27 mouse cellular contexts compared by ENCODE assay signal in genomic region chr5:88683706-88684105, GRCm38 (mm10).
"Had no signal": no experiment of that assay in that cellular context is flagged by ENCODE, and none has a peak within 500 bp of the region (broad histone marks: within the 10 kb centered on the region; RNA-seq: fewer than 3 reads in every experiment).

No protein-coding gene starts in this region.

- DNase-seq: cerebellum, adult 9-10 months; cerebellum, adult 9-11 months; cerebellum, postnatal 10 days; cerebellum, postnatal 14 days; cerebellum, postnatal 25 days; cerebellum, postnatal 36 days; embryo, embryonic 11 days; forebrain, postnatal 0 days; gastrocnemius, adult 2 months; gastrocnemius, postnatal 10 days; gastrocnemius, postnatal 14 days; gastrocnemius, postnatal 25 days; gastrocnemius, postnatal 36 days; heart, adult 18-20 months; heart, adult 2 months had no signal

- H3K4me3 ChIP-seq: embryonic facial prominence, embryonic 10.5 days; embryonic facial prominence, embryonic 12.5 days; embryonic facial prominence, embryonic 13.5 days; embryonic facial prominence, embryonic 15.5 days; erythroblast, embryonic 14.5 days; forebrain, embryonic 10.5 days; forebrain, embryonic 12.5 days; forebrain, embryonic 13.5 days; forebrain, embryonic 15.5 days; gastrocnemius, adult 2 months; heart, adult 2 months; heart, embryonic 10.5 days had no signal

- H3K4me1 ChIP-seq: embryonic facial prominence, embryonic 12.5 days; embryonic facial prominence, embryonic 13.5 days; embryonic facial prominence, embryonic 15.5 days had no signal

- H3K36me3 ChIP-seq: embryonic facial prominence, embryonic 10.5 days; embryonic facial prominence, embryonic 12.5 days; embryonic facial prominence, embryonic 13.5 days; embryonic facial prominence, embryonic 15.5 days; forebrain, embryonic 10.5 days; forebrain, embryonic 12.5 days; forebrain, embryonic 15.5 days; heart, embryonic 10.5 days had no signal

- H3K9me3 ChIP-seq: embryonic facial prominence, embryonic 10.5 days; embryonic facial prominence, embryonic 12.5 days; embryonic facial prominence, embryonic 13.5 days; embryonic facial prominence, embryonic 15.5 days; forebrain, embryonic 10.5 days; forebrain, embryonic 12.5 days; forebrain, embryonic 13.5 days; forebrain, embryonic 15.5 days; heart, embryonic 10.5 days had no signal

- H3K27ac ChIP-seq: embryonic facial prominence, embryonic 10.5 days; embryonic facial prominence, embryonic 12.5 days; embryonic facial prominence, embryonic 13.5 days; embryonic facial prominence, embryonic 15.5 days; forebrain, embryonic 10.5 days; forebrain, embryonic 12.5 days; forebrain, embryonic 13.5 days; forebrain, embryonic 15.5 days; gastrocnemius, adult 2 months; heart, adult 2 months; heart, embryonic 10.5 days had no signal

- H3K27me3 ChIP-seq: embryonic facial prominence, embryonic 12.5 days; embryonic facial prominence, embryonic 15.5 days; forebrain, embryonic 12.5 days; forebrain, embryonic 13.5 days; forebrain, embryonic 15.5 days had no signal

- H3K9ac ChIP-seq: embryonic facial prominence, embryonic 12.5 days; embryonic facial prominence, embryonic 13.5 days; embryonic facial prominence, embryonic 15.5 days; forebrain, embryonic 12.5 days; forebrain, embryonic 13.5 days; forebrain, embryonic 15.5 days; forebrain, postnatal 0 days had no signal

- H3K4me2 ChIP-seq: embryonic facial prominence, embryonic 12.5 days; embryonic facial prominence, embryonic 13.5 days; embryonic facial prominence, embryonic 15.5 days; forebrain, embryonic 12.5 days; forebrain, embryonic 13.5 days; forebrain, embryonic 15.5 days had no signal

- ATAC-seq: forebrain, embryonic 13.5 days; forebrain, embryonic 14.5 days; forebrain, embryonic 15.5 days; forebrain, embryonic 16.5 days; forebrain, postnatal 0 days had no signal
